Mouse (Mus musculus) G1E (cell line): ENCODE measurements around the gene Fmnl1. TPM values are rescaled to one million over a fixed set of nuclear protein-coding genes. Genes with fewer than 3 reads are reported as not detected.

Source experiments
- ATAC-seq: 2 replicates; pipeline ENCODE4 v1.8.0; 2016; ENCODE audit warnings: mild to moderate bottlenecking; ENCODE audit not compliant: insufficient number of reproducible peaks, poor library complexity, low FRiP score, severe bottlenecking; ENCODE audit errors: extremely low read depth
- DNase-seq: peaks from one replicate; pipeline ENCODE4 v3.0.0; 2012; ENCODE audit warnings: low spot score
- H3K27me3 ChIP-seq: 2 replicates; pipeline ENCODE4 v1.6.1; 2012; ENCODE audit warnings: mild to moderate bottlenecking, low read length, inconsistent platforms; ENCODE audit not compliant: insufficient read depth
- H3K36me3 ChIP-seq: replicated peaks from 2 replicates; pipeline ENCODE3; 2012; ENCODE audit warnings: mild to moderate bottlenecking, inconsistent platforms
- H3K4me1 ChIP-seq: 2 replicates; pipeline ENCODE4 v1.6.1; 2012; ENCODE audit warnings: low read depth, low read length, inconsistent platforms, mixed read lengths; ENCODE audit not compliant: insufficient read depth
- H3K4me3 ChIP-seq: 2 replicates; pipeline ENCODE4 v1.5.1; 2012; ENCODE audit warnings: low read depth, mild to moderate bottlenecking, inconsistent platforms, low read length, moderate library complexity, mixed read lengths
- H3K9me3 ChIP-seq: replicated peaks from 2 replicates; pipeline ENCODE4 v1.6.1; 2012; ENCODE audit warnings: inconsistent platforms
- CTCF ChIP-seq: IDR thresholded peaks from 2 replicates; pipeline ENCODE4 v1.5.1; 2012; ENCODE audit warnings: low read depth, low read length, inconsistent platforms, mixed read lengths
- GATA1 ChIP-seq: IDR thresholded peaks from 2 replicates; pipeline ENCODE4 v1.6.1; 2012; ENCODE audit warnings: borderline replicate concordance, low read length, inconsistent platforms, mixed read lengths
- GATA2 ChIP-seq: IDR thresholded peaks from 2 replicates; pipeline ENCODE4 v1.6.1; 2012; ENCODE audit warnings: low read depth, low read length, inconsistent platforms, borderline replicate concordance
- POLR2AphosphoS5 ChIP-seq: IDR thresholded peaks from 2 replicates; pipeline ENCODE4 v1.6.1; 2012; ENCODE audit warnings: low read depth, low read length, inconsistent platforms; ENCODE audit not compliant: insufficient replicate concordance
- TAL1 ChIP-seq: conservative IDR thresholded peaks from 2 replicates; pipeline ENCODE4 v1.6.1; 2012; ENCODE audit warnings: low read depth, low read length, inconsistent platforms, mixed read lengths
- polyA plus RNA-seq: library from polyadenylated mRNA; stranded (reverse); fragments of >175 nt; gene quantifications from 2 replicates; pipeline ENCODE4 v1.2.3, GENCODE M21; 2012
- total RNA-seq, 2 experiments: library from RNA; stranded (forward) in 1 of 2; stranded (reverse) in 1 of 2; fragments of 200-1000 nt in 1 of 2; fragments of >200 nt in 1 of 2; fragmentation: Nextera tagmentation in 1 of 2; gene quantifications; 2 replicates each; pipeline ENCODE4 v1.2.3; 2014 to 2017

Fmnl1 gene
- total and polyA plus RNA-seq, 3 experiments: 0.02 TPM; not detected in 2

GRCm38 (mm10) chr11:103136039-103136577, 34.8 kb upstream of the Fmnl1 start:
- Histone ChIP-seq H3K4me1 (peaks cover 68% of the 10 kb centered on the region), H3K4me3 (peak overlapping the region; percentile 54; the same call in 1 of the 2 replicates), H3K9me3 (no peaks in the 10 kb centered on the region), H3K36me3 (peaks cover 41% of the 10 kb centered on the region), H3K27me3 (peaks cover 5% of the 10 kb centered on the region; the same call in 1 of the 2 replicates)
- peak; percentile 42; the same call in 1 of the 2 replicates for ATAC-seq
- peak; percentile 61 for DNase-seq
- TF ChIP-seq GATA1 (no peak), TAL1 (peak; percentile 96)

GRCm38 (mm10) chr11:103139951-103140762, 30.8 kb upstream of the Fmnl1 start:
- peaks cover 70% of the 10 kb centered on the region for H3K4me1 ChIP-seq
- ATAC-seq (no peak), DNase-seq (no peak)
- peaks cover 46% of the 10 kb centered on the region for H3K36me3 ChIP-seq
- H3K9me3 ChIP-seq: no peaks in the 10 kb centered on the region
- no peak for TF ChIP-seq CTCF
- no peak for TF ChIP-seq TAL1
- no peak for TF ChIP-seq GATA2
- TF ChIP-seq GATA1: no peak
- TF ChIP-seq POLR2AphosphoS5: no peak
- H3K4me3 ChIP-seq: no peak overlapping the region
- H3K27me3 ChIP-seq: peaks cover 20% of the 10 kb centered on the region; the same call in 1 of the 2 replicates

GRCm38 (mm10) chr11:103140763-103141100, 30.2 kb upstream of the Fmnl1 start:
- ATAC-seq: no peak
- TF ChIP-seq POLR2AphosphoS5: no peak
- Histone ChIP-seq H3K9me3 (no peaks in the 10 kb centered on the region), H3K36me3 (peaks cover 43% of the 10 kb centered on the region), H3K27me3 (peaks cover 23% of the 10 kb centered on the region; the same call in 1 of the 2 replicates), H3K4me1 (peaks cover 64% of the 10 kb centered on the region), H3K4me3 (no peak overlapping the region)
- DNase-seq: no peak

GRCm38 (mm10) chr11:103141101-103141943, 29.6 kb upstream of the Fmnl1 start:
- Histone ChIP-seq H3K4me3 (no peak overlapping the region), H3K36me3 (peaks cover 43% of the 10 kb centered on the region), H3K9me3 (no peaks in the 10 kb centered on the region), H3K4me1 (peaks cover 58% of the 10 kb centered on the region), H3K27me3 (peaks cover 23% of the 10 kb centered on the region; the same call in 1 of the 2 replicates)
- DNase-seq (no peak), ATAC-seq (no peak)
- TF ChIP-seq POLR2AphosphoS5: no peak
- no peak for TF ChIP-seq GATA2
- TF ChIP-seq CTCF: no peak
- no peak for TF ChIP-seq TAL1
- no peak for TF ChIP-seq GATA1

- no peak for TF ChIP-seq CTCF
- no peak for TF ChIP-seq GATA2
- TF ChIP-seq POLR2AphosphoS5: no peak
- no peak for TF ChIP-seq GATA1
- TF ChIP-seq TAL1: no peak
- Histone ChIP-seq H3K9me3 (no peaks in the 10 kb centered on the region), H3K36me3 (peaks cover 43% of the 10 kb centered on the region), H3K27me3 (peaks cover 27% of the 10 kb centered on the region; the same call in 1 of the 2 replicates), H3K4me3 (no peak overlapping the region), H3K4me1 (peaks cover 54% of the 10 kb centered on the region)
- ATAC-seq (no peak), DNase-seq (no peak)
Measured at GRCm38 (mm10) chr11:103141944-103142255, 29.0 kb upstream of the Fmnl1 start.

GRCm38 (mm10) chr11:103142441-103143182, 28.3 kb upstream of the Fmnl1 start:
- Histone ChIP-seq H3K27me3 (peaks cover 32% of the 10 kb centered on the region), H3K36me3 (peaks cover 37% of the 10 kb centered on the region), H3K4me3 (no peak overlapping the region), H3K9me3 (no peaks in the 10 kb centered on the region), H3K4me1 (peaks cover 51% of the 10 kb centered on the region)
- no peak for DNase-seq
- ATAC-seq: no peak
- TF ChIP-seq CTCF (no peak), TAL1 (no peak), POLR2AphosphoS5 (no peak), GATA1 (no peak), GATA2 (no peak)
